Mouse (Mus musculus) kidney, adult 2 months (tissue): ENCODE data around the gene Tmem220.

Experiments
- CTCF ChIP-seq: fragments of 200-500 bp; conservative IDR thresholded peaks from 2 replicates; pipeline ENCODE4 v1.5.1; 2011; ENCODE audit warnings: low read depth, mild to moderate bottlenecking, control low read depth, low read length, moderate library complexity, mixed read lengths; ENCODE audit not compliant: insufficient read depth, insufficient read length
- POLR2A ChIP-seq: fragments of 200-500 bp; IDR thresholded peaks from one replicate; pipeline ENCODE4 v1.6.1; 2011; ENCODE audit warnings: low read depth, low read length, control low read depth

- TF ChIP-seq CTCF (no peak), POLR2A (no peak)
Observed at GRCm38 (mm10) chr11:67076781-67077180, 51.8 kb downstream of the Tmem220 start.
